Mouse (Mus musculus): Measurements from ENCODE around the gene Tmeff1. TPM values are rescaled to one million over a fixed set of nuclear protein-coding genes. Genes with fewer than 3 reads are reported as not detected.

Tmeff1 gene
- 1 to 10 TPM in 1 of 2 experiments, under 1 TPM in 1; 0.57 to 1.2 TPM for total RNA-seq (2021)
- long read RNA-seq, experiment 1, partial matches to known transcripts = 0 of 4 reads
- long read RNA-seq, experiment 1, other reads (novel, unspliced or antisense) = 3 of 4 reads
- long read RNA-seq, experiment 2, partial matches to known transcripts = 0 of 4 reads
- long read RNA-seq, experiment 2, other reads (novel, unspliced or antisense) = 3 of 4 reads

- intact Hi-C loops (cut with DNase I) = loop anchor here (5.0 kb wide), 1 partner anchor 93 kb away; no protein-coding TSS in a partner anchor
- DNase-seq = no peak
Observed at GRCm38 (mm10) chr4:48584421-48585240, at the start of gene Tmeff1. Gene Tmeff1 (plus strand): TSS chr4:48585174.

GRCm38 (mm10) chr4:48536275-48536674, 48.7 kb upstream of the Tmeff1 start:
- intact Hi-C loops (cut with DNase I) = no loop called here
- no peak for DNase-seq

- no peak for DNase-seq
- intact Hi-C loops (cut with DNase I) = no loop called here
Observed at GRCm38 (mm10) chr4:48537024-48537423, 48.0 kb upstream of the Tmeff1 start.

GRCm38 (mm10) chr4:48538581-48538980, 46.4 kb upstream of the Tmeff1 start:
- no peak for DNase-seq
- intact Hi-C loops (cut with DNase I) = no loop called here

- intact Hi-C loops (cut with DNase I) = loop anchor here (5.0 kb wide), 2 partner anchors 68 to 127 kb away; partner anchors contain the start of gene Tex10
- peak; percentile 25 to 50 for DNase-seq
Observed at GRCm38 (mm10) chr4:48539841-48540575, 45.0 kb upstream of the Tmeff1 start, which contains the start of gene Msantd3. Gene Msantd3 (plus strand): TSS chr4:48539935.

- DNase-seq = peak in 1 of 2 experiments; percentile 27
- intact Hi-C loops (cut with DNase I) = loop anchor here (5.0 kb wide), 2 partner anchors 68 to 127 kb away; partner anchors contain the start of gene Tex10
Observed at GRCm38 (mm10) chr4:48540576-48541111, 44.3 kb upstream of the Tmeff1 start.

GRCm38 (mm10) chr4:48541526-48542250, 43.3 kb upstream of the Tmeff1 start:
- DNase-seq = no peak
- intact Hi-C loops (cut with DNase I) = loop anchor here (5.0 kb wide), 2 partner anchors 69 to 126 kb away; partner anchors contain the start of gene Tex10

GRCm38 (mm10) chr4:48542351-48542750, 42.6 kb upstream of the Tmeff1 start:
- intact Hi-C loops (cut with DNase I) = loop anchor here (5.0 kb wide), 2 partner anchors 70 to 125 kb away; partner anchors contain the start of gene Tex10
- DNase-seq = no peak

- no peak for DNase-seq
- intact Hi-C loops (cut with DNase I) = loop anchor here (5.0 kb wide), 2 partner anchors 71 to 124 kb away; partner anchors contain the start of gene Tex10
Observed at GRCm38 (mm10) chr4:48543071-48543865, 41.7 kb upstream of the Tmeff1 start.

- DNase-seq = no peak
- intact Hi-C loops (cut with DNase I) = loop anchor here (5.0 kb wide), 2 partner anchors 72 to 123 kb away; partner anchors contain the start of gene Tex10
Observed at GRCm38 (mm10) chr4:48544141-48544540, 40.8 kb upstream of the Tmeff1 start.

- intact Hi-C loops (cut with DNase I) = no loop called here
- no peak for DNase-seq
Observed at GRCm38 (mm10) chr4:48545966-48546365, 39.0 kb upstream of the Tmeff1 start.

- no peak for DNase-seq
- intact Hi-C loops (cut with DNase I) = no loop called here
Observed at GRCm38 (mm10) chr4:48546568-48547496, 38.1 kb upstream of the Tmeff1 start.

GRCm38 (mm10) chr4:48548393-48549045, 36.5 kb upstream of the Tmeff1 start:
- intact Hi-C loops (cut with DNase I) = no loop called here
- no peak for DNase-seq

- no peak for DNase-seq
- intact Hi-C loops (cut with DNase I) = no loop called here
Observed at GRCm38 (mm10) chr4:48549661-48550060, 35.3 kb upstream of the Tmeff1 start.

- no peak for DNase-seq
- intact Hi-C loops (cut with DNase I) = no loop called here
Observed at GRCm38 (mm10) chr4:48552486-48553064, 32.4 kb upstream of the Tmeff1 start.

- DNase-seq = no peak
- intact Hi-C loops (cut with DNase I) = no loop called here
Observed at GRCm38 (mm10) chr4:48554132-48554531, 30.8 kb upstream of the Tmeff1 start.

GRCm38 (mm10) chr4:48555729-48556128, 29.2 kb upstream of the Tmeff1 start:
- intact Hi-C loops (cut with DNase I) = no loop called here
- DNase-seq = peak in 1 of 2 experiments; percentile 16
